ENCODE assay signal across 34 mouse cellular contexts in genomic region chr3:89152084-89152835, GRCm38 (mm10). TPM values are rescaled to one million over a fixed set of nuclear protein-coding genes. Genes with fewer than 3 reads are reported as not detected.
DNase-seq lines count a peak whose midpoint lies in the region; ATAC-seq and TF ChIP-seq lines count a peak whose summit lies in the region.
"Had no signal": no experiment of that assay in that cellular context is flagged by ENCODE, and none has a peak within 500 bp of the region (broad histone marks: within the 10 kb centered on the region; RNA-seq: fewer than 3 reads in every experiment).

No protein-coding gene starts in this region.

- H3K4me3 ChIP-seq in liver, embryonic 11.5 days (ENCODE audit: low read depth, low read length): no peak overlapping the region
- no peak overlapping the region for H3K4me3 ChIP-seq in liver, postnatal 0 days (ENCODE audit: low read depth, low read length)
- peak overlapping the region; percentile 20; the same call in 1 of the 2 replicates for H3K4me3 ChIP-seq in E14TG2a.4 (replicated peaks; ENCODE audit: low read length)
- H3K4me3 ChIP-seq: embryonic facial prominence, embryonic 10.5 days; embryonic facial prominence, embryonic 15.5 days; forebrain, embryonic 13.5 days; hindbrain, embryonic 10.5 days; hindbrain, embryonic 15.5 days; kidney, embryonic 15.5 days; limb, embryonic 13.5 days; midbrain, embryonic 10.5 days; midbrain, embryonic 15.5 days had no signal

- 0 out of 2 replicates have a peak, but pooled peaks have one; percentile 21 for ATAC-seq in liver, embryonic 11.5 days (replicated peaks; ENCODE audit: low FRiP score)
- ATAC-seq in liver, postnatal 0 days: no peak
- peak; percentile 20; the same call in 1 of the 2 replicates for ATAC-seq in megakaryocyte progenitor cell, adult 5-6 weeks (replicated peaks; ENCODE audit: poor library complexity)
- ATAC-seq: forebrain, embryonic 13.5 days; inflammation-experienced regulatory T-cells, adult 6 months; midbrain, embryonic 15.5 days had no signal

- H3K27ac ChIP-seq in liver, embryonic 11.5 days (ENCODE audit: low read depth, low read length): no peak overlapping the region
- H3K27ac ChIP-seq in liver, postnatal 0 days (ENCODE audit: low read depth): no peak overlapping the region
- H3K27ac ChIP-seq: embryonic facial prominence, embryonic 10.5 days; embryonic facial prominence, embryonic 15.5 days; forebrain, embryonic 13.5 days; hindbrain, embryonic 10.5 days; hindbrain, embryonic 15.5 days; kidney, embryonic 15.5 days; limb, embryonic 13.5 days; macrophage; midbrain, embryonic 10.5 days; midbrain, embryonic 15.5 days had no signal

- no peaks in the 10 kb centered on the region for H3K9me3 ChIP-seq in liver, embryonic 11.5 days (ENCODE audit: control insufficient read depth, low read length)
- no peaks in the 10 kb centered on the region for H3K9me3 ChIP-seq in liver, postnatal 0 days (ENCODE audit: low read length)
- no peaks in the 10 kb centered on the region for H3K9me3 ChIP-seq in E14TG2a.4 (ENCODE audit: low read length)
- H3K9me3 ChIP-seq: embryonic facial prominence, embryonic 10.5 days; embryonic facial prominence, embryonic 15.5 days; forebrain, embryonic 13.5 days; hindbrain, embryonic 10.5 days; hindbrain, embryonic 15.5 days; kidney, embryonic 15.5 days; limb, embryonic 13.5 days; midbrain, embryonic 10.5 days; midbrain, embryonic 15.5 days had no signal

- peaks cover 22% of the 10 kb centered on the region for H3K27me3 ChIP-seq in liver, embryonic 11.5 days (replicated peaks; ENCODE audit: control insufficient read depth, insufficient read depth, low read length)
- peaks cover 8% of the 10 kb centered on the region; the same call in 1 of the 2 replicates for H3K27me3 ChIP-seq in liver, postnatal 0 days (ENCODE audit: insufficient read depth, low read length)
- peaks cover 45% of the 10 kb centered on the region for H3K27me3 ChIP-seq in E14TG2a.4 (ENCODE audit: insufficient read depth, low read length)

- H3K4me1 ChIP-seq in liver, embryonic 11.5 days (replicated peaks; ENCODE audit: control insufficient read depth, insufficient read depth, low read length): peaks cover 18% of the 10 kb centered on the region; the same call in 1 of the 2 replicates
- peaks cover 7% of the 10 kb centered on the region; the same call in 1 of the 2 replicates for H3K4me1 ChIP-seq in liver, postnatal 0 days (ENCODE audit: insufficient read depth)
- peaks cover 45% of the 10 kb centered on the region for H3K4me1 ChIP-seq in E14TG2a.4 (replicated peaks; ENCODE audit: low read depth, low read length)

- no peak overlapping the region for H3K9ac ChIP-seq in liver, embryonic 11.5 days (ENCODE audit: low read depth, low read length)
- H3K9ac ChIP-seq in liver, postnatal 0 days (replicated peaks): no peak overlapping the region
- H3K9ac ChIP-seq: embryonic facial prominence, embryonic 15.5 days; forebrain, embryonic 13.5 days; hindbrain, embryonic 15.5 days; kidney, embryonic 15.5 days; limb, embryonic 13.5 days; midbrain, embryonic 15.5 days had no signal

- TF ChIP-seq CTCF in liver, postnatal 0 days (IDR thresholded peaks at IDR 0.05; ENCODE audit: low read depth): no peak
- TF ChIP-seq CTCF in E14TG2a.4 (conservative IDR thresholded peaks at IDR 0.05; ENCODE audit: low read length): no peak

- DNase-seq in liver, embryonic 11.5 days (ENCODE audit: low spot score): no peak
- DNase-seq in liver, postnatal 0 days: no peak
- peak; percentile 72 for DNase-seq in R1 (ENCODE audit: low read depth, low spot score)
- DNase-seq in ovary, postnatal 14 days (ENCODE audit: low spot score): no peak
- no peak for DNase-seq in c-Kit-positive CD71-positive TER-119-positive erythroid progenitor cells, embryonic 14.5 days (ENCODE audit: low spot score)
- DNase-seq: adrenal gland, postnatal 10 days; cerebellum, adult 11 months; cerebellum, adult 9-11 months; gastrocnemius, postnatal 14 days; heart, postnatal 14 days; kidney, adult 18-20 months; lung, adult 18-20 months; right cerebral cortex, adult 18-20 months; spleen, adult 18-20 months; thymus, postnatal 14 days had no signal

- TF ChIP-seq EP300 in liver, postnatal 0 days (IDR thresholded peaks at IDR 0.05; ENCODE audit: low read depth): no peak

- WGBS in liver, embryonic 11.5 days: 46% methylated on average over 17 of the region's 17 CpGs
- WGBS in liver, postnatal 0 days (ENCODE audit: insufficient replicate concordance): 54% methylated on average over 17 of the region's 17 CpGs

- peak overlapping the region; percentile 2; the same call in 1 of the 2 replicates for H3K4me2 ChIP-seq in liver, embryonic 11.5 days
- no peak overlapping the region for H3K4me2 ChIP-seq in liver, postnatal 0 days (ENCODE audit: low read depth, low read length)
- H3K4me2 ChIP-seq: embryonic facial prominence, embryonic 15.5 days; forebrain, embryonic 13.5 days; hindbrain, embryonic 15.5 days; kidney, embryonic 15.5 days; limb, embryonic 13.5 days; midbrain, embryonic 15.5 days had no signal

- no peaks in the 10 kb centered on the region for H3K36me3 ChIP-seq in liver, embryonic 11.5 days (ENCODE audit: control insufficient read depth, insufficient read depth, low read length)
- H3K36me3 ChIP-seq in liver, postnatal 0 days (replicated peaks; ENCODE audit: insufficient read depth, low read length): no peaks in the 10 kb centered on the region
- no peaks in the 10 kb centered on the region for H3K36me3 ChIP-seq in E14TG2a.4 (ENCODE audit: insufficient read depth, low read length)
- H3K36me3 ChIP-seq: embryonic facial prominence, embryonic 10.5 days; embryonic facial prominence, embryonic 15.5 days; kidney, embryonic 15.5 days; limb, embryonic 13.5 days had no signal

RNA-seq across cellular contexts. Expression of gene Hcn3, which starts 7.7 kb away (rescaled TPM):
- polyA plus RNA-seq in liver, embryonic 11.5 days (2014; fragmentation: Nextera tagmentation; extraction: Ambion mirVana): 1.2 and 1.6 TPM in 2 replicates
- 0.19 and 0.49 TPM in 2 replicates for polyA plus RNA-seq in liver, postnatal 0 days (2015; fragmentation: Nextera tagmentation; extraction: Ambion mirVana)
- total RNA-seq in megakaryocyte progenitor cell, adult 5-6 weeks (2015): 0.24 and 0.42 TPM in 2 replicates
- total RNA-seq in megakaryocyte progenitor cell, adult 5-6 weeks (2017): 0.27 and 0.67 TPM in 2 replicates

RNA-seq across cellular contexts. Expression of gene Clk2, which starts 12.3 kb away (rescaled TPM):
- 18.8 and 22.8 TPM in 2 replicates for polyA plus RNA-seq in liver, embryonic 11.5 days (2014; fragmentation: Nextera tagmentation; extraction: Ambion mirVana)
- 5.0 and 5.7 TPM in 2 replicates for polyA plus RNA-seq in liver, postnatal 0 days (2015; fragmentation: Nextera tagmentation; extraction: Ambion mirVana)
- total RNA-seq in megakaryocyte progenitor cell, adult 5-6 weeks (2015): 51.1 and 53.8 TPM in 2 replicates
- 69.3 and 75.9 TPM in 2 replicates for total RNA-seq in megakaryocyte progenitor cell, adult 5-6 weeks (2017)

RNA-seq across cellular contexts. Expression of gene Pklr, which starts 16.3 kb away (rescaled TPM):
- polyA plus RNA-seq in liver, embryonic 11.5 days (2014; fragmentation: Nextera tagmentation; extraction: Ambion mirVana): 117 and 144 TPM in 2 replicates
- 18.6 and 27.8 TPM in 2 replicates for polyA plus RNA-seq in liver, postnatal 0 days (2015; fragmentation: Nextera tagmentation; extraction: Ambion mirVana)
- 8.0 and 12.1 TPM in 2 replicates for total RNA-seq in megakaryocyte progenitor cell, adult 5-6 weeks (2015)
- 9.6 and 16.7 TPM in 2 replicates for total RNA-seq in megakaryocyte progenitor cell, adult 5-6 weeks (2017)
- total RNA-seq: gastrocnemius, postnatal 14 days; heart, postnatal 14 days; layer of hippocampus, postnatal 25 days; left cerebral cortex, adult 8-10 months; left cerebral cortex, postnatal 36 days; neutrophil, adult 5-6 weeks had no signal
- polyA plus RNA-seq: heart, embryonic 14.5 days; inflammation-experienced regulatory T-cells, adult 6 months; macrophage; urinary bladder, adult 2 months had no signal

RNA-seq across cellular contexts. Expression of gene Scamp3, which starts 25.0 kb away (rescaled TPM):
- 110 and 116 TPM in 2 replicates for polyA plus RNA-seq in liver, embryonic 11.5 days (2014; fragmentation: Nextera tagmentation; extraction: Ambion mirVana)
- 50.1 and 52.2 TPM in 2 replicates for polyA plus RNA-seq in liver, postnatal 0 days (2015; fragmentation: Nextera tagmentation; extraction: Ambion mirVana)
- total RNA-seq in megakaryocyte progenitor cell, adult 5-6 weeks (2015): 92.5 and 93.9 TPM in 2 replicates
- total RNA-seq in megakaryocyte progenitor cell, adult 5-6 weeks (2017): 33.4 and 37.2 TPM in 2 replicates

RNA-seq across cellular contexts. Expression of gene Fam189b, which starts 30.7 kb away (rescaled TPM):
- 12.7 and 13.5 TPM in 2 replicates for polyA plus RNA-seq in liver, embryonic 11.5 days (2014; fragmentation: Nextera tagmentation; extraction: Ambion mirVana)
- polyA plus RNA-seq in liver, postnatal 0 days (2015; fragmentation: Nextera tagmentation; extraction: Ambion mirVana): 1.4 and 2.1 TPM in 2 replicates
- total RNA-seq in megakaryocyte progenitor cell, adult 5-6 weeks (2015): 14.3 and 18.0 TPM in 2 replicates
- total RNA-seq in megakaryocyte progenitor cell, adult 5-6 weeks (2017): 2.3 and 5.2 TPM in 2 replicates
